ENCODE assay signal across 15 mouse cellular contexts in genomic region chr2:93200681-93201340, GRCm38 (mm10). TPM values are rescaled to one million over a fixed set of nuclear protein-coding genes. Genes with fewer than 3 reads are reported as not detected.
A peak's percentile ranks its signal among the peaks of the same experiment; 100 is the strongest.
DNase-seq lines count a peak whose midpoint lies in the region; ATAC-seq and TF ChIP-seq lines count a peak whose summit lies in the region.
"Had no signal": no experiment of that assay in that cellular context is flagged by ENCODE, and none has a peak within 500 bp of the region (broad histone marks: within the 10 kb centered on the region; RNA-seq: fewer than 3 reads in every experiment).

No protein-coding gene starts in this region.

- no peak for TF ChIP-seq CTCF in midbrain, postnatal 0 days (IDR thresholded peaks at IDR 0.05)

- DNase-seq in midbrain, postnatal 0 days (ENCODE audit: low spot score): no peak
- no peak for DNase-seq in natural killer cell, adult 2 months (ENCODE audit: low spot score in 2 of 2)
- DNase-seq: adrenal gland, adult 8-10 months; cerebellum, postnatal 14 days; gastrocnemius, adult 2 months; left cerebral cortex, postnatal 4 days; lung, postnatal 36 days had no signal

- no peak overlapping the region for H3K27ac ChIP-seq in heart, embryonic 12.5 days (ENCODE audit: poor library complexity, severe bottlenecking)
- no peak overlapping the region for H3K27ac ChIP-seq in heart, embryonic 11.5 days (ENCODE audit: low read depth, low read length)
- peak overlapping the region; percentile 58; the same call in 1 of the 2 replicates for H3K27ac ChIP-seq in midbrain, embryonic 12.5 days (replicated peaks)
- no peak overlapping the region for H3K27ac ChIP-seq in midbrain, postnatal 0 days (ENCODE audit: low read depth, low read length)
- H3K27ac ChIP-seq in embryonic facial prominence, embryonic 13.5 days: 0 out of 2 replicates have a peak overlapping the region, but pooled peaks have one; percentile 23
- H3K27ac ChIP-seq in intestine, embryonic 16.5 days (ENCODE audit: low read length): no peak overlapping the region
- H3K27ac ChIP-seq: gastrocnemius, adult 2 months had no signal

- H3K4me3 ChIP-seq in heart, embryonic 12.5 days: no peak overlapping the region
- no peak overlapping the region for H3K4me3 ChIP-seq in heart, embryonic 11.5 days (ENCODE audit: low read depth, low read length)
- H3K4me3 ChIP-seq in midbrain, embryonic 12.5 days: no peak overlapping the region
- no peak overlapping the region for H3K4me3 ChIP-seq in midbrain, postnatal 0 days (ENCODE audit: low read depth, low read length)
- H3K4me3 ChIP-seq in embryonic facial prominence, embryonic 13.5 days: no peak overlapping the region
- H3K4me3 ChIP-seq in intestine, embryonic 16.5 days (ENCODE audit: low read length): no peak overlapping the region
- H3K4me3 ChIP-seq: gastrocnemius, adult 2 months had no signal

- H3K9ac ChIP-seq in heart, embryonic 12.5 days: peak overlapping the region; percentile 13; the same call in 1 of the 2 replicates
- no peak overlapping the region; the same call in 1 of the 2 replicates for H3K9ac ChIP-seq in heart, embryonic 11.5 days (ENCODE audit: low read depth, low read length)
- no peak overlapping the region for H3K9ac ChIP-seq in midbrain, embryonic 12.5 days (replicated peaks)
- H3K9ac ChIP-seq in midbrain, postnatal 0 days (replicated peaks; ENCODE audit: low read length, poor library complexity, severe bottlenecking): no peak overlapping the region
- H3K9ac ChIP-seq in embryonic facial prominence, embryonic 13.5 days: no peak overlapping the region
- H3K9ac ChIP-seq in intestine, embryonic 16.5 days (ENCODE audit: low read depth, low read length): no peak overlapping the region

- H3K4me1 ChIP-seq in heart, embryonic 12.5 days (replicated peaks): peaks cover 19% of the 10 kb centered on the region
- H3K4me1 ChIP-seq in heart, embryonic 11.5 days (ENCODE audit: control insufficient read depth, insufficient read depth, low read length): peaks cover 11% of the 10 kb centered on the region
- H3K4me1 ChIP-seq in midbrain, embryonic 12.5 days: peaks cover 20% of the 10 kb centered on the region
- H3K4me1 ChIP-seq in midbrain, postnatal 0 days (ENCODE audit: insufficient read depth, low read length): no peaks in the 10 kb centered on the region
- peaks cover 12% of the 10 kb centered on the region for H3K4me1 ChIP-seq in embryonic facial prominence, embryonic 13.5 days
- peaks cover 18% of the 10 kb centered on the region for H3K4me1 ChIP-seq in intestine, embryonic 16.5 days (ENCODE audit: control insufficient read depth, insufficient read depth, low read length)

- no peaks in the 10 kb centered on the region for H3K9me3 ChIP-seq in heart, embryonic 12.5 days (replicated peaks)
- H3K9me3 ChIP-seq in heart, embryonic 11.5 days (replicated peaks; ENCODE audit: control insufficient read depth, low read length): no peaks in the 10 kb centered on the region
- no peaks in the 10 kb centered on the region for H3K9me3 ChIP-seq in midbrain, embryonic 12.5 days
- H3K9me3 ChIP-seq in midbrain, postnatal 0 days (ENCODE audit: low read length): no peaks in the 10 kb centered on the region
- no peaks in the 10 kb centered on the region for H3K9me3 ChIP-seq in embryonic facial prominence, embryonic 13.5 days
- no peaks in the 10 kb centered on the region for H3K9me3 ChIP-seq in intestine, embryonic 16.5 days (ENCODE audit: control insufficient read depth, low read length)

- peaks cover 32% of the 10 kb centered on the region for H3K36me3 ChIP-seq in heart, embryonic 12.5 days
- H3K36me3 ChIP-seq in heart, embryonic 11.5 days (ENCODE audit: control insufficient read depth, insufficient read depth, low read length): peaks cover 6% of the 10 kb centered on the region; the same call in 1 of the 2 replicates
- peaks cover 76% of the 10 kb centered on the region for H3K36me3 ChIP-seq in midbrain, embryonic 12.5 days
- no peaks in the 10 kb centered on the region; the same call in 1 of the 2 replicates for H3K36me3 ChIP-seq in midbrain, postnatal 0 days (ENCODE audit: insufficient read depth, low read length)
- H3K36me3 ChIP-seq in embryonic facial prominence, embryonic 13.5 days: peaks cover 19% of the 10 kb centered on the region; the same call in 1 of the 2 replicates
- H3K36me3 ChIP-seq in intestine, embryonic 16.5 days (ENCODE audit: control insufficient read depth, insufficient read depth, low read length): 0 out of 2 replicates have a peak, but pooled peaks cover 3% of the 10 kb centered on the region

- 0 out of 2 replicates have a peak, but pooled peaks have one; percentile 5 for ATAC-seq in heart, embryonic 12.5 days (ENCODE audit: insufficient number of reproducible peaks, low FRiP score)
- no peak for ATAC-seq in heart, embryonic 11.5 days (replicated peaks; ENCODE audit: insufficient number of reproducible peaks, low FRiP score, low TSS enrichment)
- ATAC-seq in midbrain, embryonic 12.5 days (ENCODE audit: low FRiP score, low read depth): no peak
- ATAC-seq in midbrain, postnatal 0 days (ENCODE audit: low FRiP score): no peak
- ATAC-seq in embryonic facial prominence, embryonic 13.5 days (ENCODE audit: insufficient number of reproducible peaks, insufficient read depth, low FRiP score, low TSS enrichment, low read depth): no peak
- ATAC-seq in intestine, embryonic 16.5 days: peak; percentile 23
- ATAC-seq in CD4-positive, CD25-positive, alpha-beta regulatory T cell, adult 4 months: no peak
- ATAC-seq: forebrain, embryonic 14.5 days; inflammation-experienced regulatory T-cells, adult 6 months had no signal

- no peaks in the 10 kb centered on the region for H3K27me3 ChIP-seq in heart, embryonic 12.5 days (replicated peaks)
- no peaks in the 10 kb centered on the region for H3K27me3 ChIP-seq in heart, embryonic 11.5 days (ENCODE audit: control insufficient read depth, insufficient read depth, low read length)
- no peaks in the 10 kb centered on the region for H3K27me3 ChIP-seq in midbrain, embryonic 12.5 days
- no peaks in the 10 kb centered on the region for H3K27me3 ChIP-seq in midbrain, postnatal 0 days (ENCODE audit: insufficient read depth, low read length)
- H3K27me3 ChIP-seq in embryonic facial prominence, embryonic 13.5 days: no peaks in the 10 kb centered on the region
- no peaks in the 10 kb centered on the region for H3K27me3 ChIP-seq in intestine, embryonic 16.5 days (replicated peaks; ENCODE audit: control insufficient read depth, insufficient read depth, low read length)

- H3K4me2 ChIP-seq in heart, embryonic 12.5 days: no peak overlapping the region
- H3K4me2 ChIP-seq in heart, embryonic 11.5 days: no peak overlapping the region
- H3K4me2 ChIP-seq in midbrain, embryonic 12.5 days (replicated peaks): no peak overlapping the region
- no peak overlapping the region for H3K4me2 ChIP-seq in midbrain, postnatal 0 days (ENCODE audit: low read depth, low read length, poor library complexity, severe bottlenecking)
- H3K4me2 ChIP-seq in embryonic facial prominence, embryonic 13.5 days: no peak overlapping the region
- no peak overlapping the region for H3K4me2 ChIP-seq in intestine, embryonic 16.5 days (ENCODE audit: low read depth, low read length)

- WGBS in heart, embryonic 12.5 days: 50% methylated on average over 10 of the region's 10 CpGs
- 68% methylated on average over 10 of the region's 10 CpGs for WGBS in heart, embryonic 11.5 days (ENCODE audit: insufficient replicate concordance)
- WGBS in midbrain, embryonic 12.5 days: 73% methylated on average over 10 of the region's 10 CpGs
- WGBS in midbrain, postnatal 0 days: 65% methylated on average over 10 of the region's 10 CpGs
- WGBS in embryonic facial prominence, embryonic 13.5 days: 64% methylated on average over 10 of the region's 10 CpGs
- 56% methylated on average over 10 of the region's 10 CpGs for WGBS in intestine, embryonic 16.5 days

RNA-seq across cellular contexts. Expression of gene Trp53i11, which starts 13.5 kb away (rescaled TPM):
- polyA plus RNA-seq in heart, embryonic 12.5 days (2016; fragmentation: Nextera tagmentation; extraction: Ambion mirVana): 25.2 and 26.7 TPM in 2 replicates
- 23.6 and 27.7 TPM in 2 replicates for polyA plus RNA-seq in heart, embryonic 11.5 days (2014; fragmentation: Nextera tagmentation; extraction: Ambion mirVana)
- 142 and 172 TPM in 2 replicates for polyA plus RNA-seq in midbrain, embryonic 12.5 days (2016; fragmentation: Nextera tagmentation; extraction: Ambion mirVana)
- total RNA-seq in midbrain, postnatal 0 days (2014; rRNA removed): 111 and 124 TPM in 2 replicates
- polyA plus RNA-seq in midbrain, postnatal 0 days (2015; fragmentation: Nextera tagmentation; extraction: Ambion mirVana): 74.7 and 76.0 TPM in 2 replicates
- polyA plus RNA-seq in embryonic facial prominence, embryonic 13.5 days (2015; fragmentation: Nextera tagmentation; extraction: Ambion mirVana): 26.7 and 27.0 TPM in 2 replicates
- 49.3 and 52.1 TPM in 2 replicates for polyA plus RNA-seq in intestine, embryonic 16.5 days (2015; fragmentation: Nextera tagmentation; extraction: Ambion mirVana)
- polyA plus RNA-seq in CD4-positive, CD25-positive, alpha-beta regulatory T cell, adult 4 months (2017; shearing (Covaris generic)): 10 to 100 TPM; 48.6 to 70.7 TPM

Comparison
In these comparisons a context has a peak if more than half of its experiments do, and no peak if none do; other contexts are left out.
1. ATAC-seq: peak in heart, embryonic 12.5 days (single experiment) and intestine, embryonic 16.5 days (single experiment); none in heart, embryonic 11.5 days (single experiment), midbrain, embryonic 12.5 days (single experiment), midbrain, postnatal 0 days (single experiment), embryonic facial prominence, embryonic 13.5 days (single experiment) and CD4-positive, CD25-positive, alpha-beta regulatory T cell, adult 4 months (single experiment).
2. H3K27ac ChIP-seq: peak in midbrain, embryonic 12.5 days (single experiment) and embryonic facial prominence, embryonic 13.5 days (single experiment); none in heart, embryonic 12.5 days (single experiment), heart, embryonic 11.5 days (single experiment), midbrain, postnatal 0 days (single experiment) and intestine, embryonic 16.5 days (single experiment).